ENCODE assay signal across 8 mouse cellular contexts in genomic region chrX:73718271-73718670, GRCm38 (mm10). TPM values are rescaled to one million over a fixed set of nuclear protein-coding genes. Genes with fewer than 3 reads are reported as not detected.
DNase-seq lines count a peak whose midpoint lies in the region; ATAC-seq lines count a peak whose summit lies in the region.

No protein-coding gene starts in this region.

- 0 out of 2 replicates have a peak overlapping the region, but pooled peaks have one; percentile 53 for H3K4me3 ChIP-seq in intestine, embryonic 15.5 days (replicated peaks)

- peaks cover 7% of the 10 kb centered on the region for H3K4me1 ChIP-seq in intestine, embryonic 15.5 days (replicated peaks)

- no peaks in the 10 kb centered on the region for H3K36me3 ChIP-seq in intestine, embryonic 15.5 days

- no peak for ATAC-seq in intestine, embryonic 15.5 days

- peak; percentile 16 for DNase-seq in kidney, adult 11 months
- no peak for DNase-seq in kidney, postnatal 14 days
- peak; percentile 60 for DNase-seq in adipocyte (ENCODE audit: low spot score)
- peak; percentile 29 for DNase-seq in gastrocnemius, adult 18-20 months (ENCODE audit: low spot score)
- DNase-seq in lung, postnatal 36 days, result peak; percentile 22
- no peak for DNase-seq in spleen, adult 12 weeks (ENCODE audit: low spot score)
- DNase-seq in frontal cortex, adult 2 months (ENCODE audit: extremely low spot score in 1 of 2, low spot score in 1 of 2), result no peak

- no peak overlapping the region for H3K9ac ChIP-seq in intestine, embryonic 15.5 days

- no peaks in the 10 kb centered on the region for H3K27me3 ChIP-seq in intestine, embryonic 15.5 days (replicated peaks)

- peak overlapping the region; percentile 69 for H3K4me2 ChIP-seq in intestine, embryonic 15.5 days (replicated peaks)

- WGBS in intestine, embryonic 15.5 days, result 49% methylated on average over 3 of the region's 3 CpGs

- H3K27ac ChIP-seq in intestine, embryonic 15.5 days, result no peak overlapping the region; the same call in 1 of the 2 replicates

- H3K9me3 ChIP-seq in intestine, embryonic 15.5 days, result no peaks in the 10 kb centered on the region

RNA-seq across cellular contexts. Expression of gene Abcd1, which starts 1.9 kb away (rescaled TPM):
- 10 to 100 TPM; 18.7 to 21.2 TPM for total RNA-seq in gastrocnemius, adult 18-20 months (2021)
- polyA plus RNA-seq in intestine, embryonic 15.5 days (2015; fragmentation: Nextera tagmentation; extraction: Ambion mirVana), result 18.5 and 20.2 TPM in 2 replicates
- 15.8 and 17.6 TPM in 2 replicates for polyA plus RNA-seq in frontal cortex, adult 2 months (2012; rRNA removed)

RNA-seq across cellular contexts. Expression of gene Bcap31, which starts 2.3 kb away (rescaled TPM):
- total RNA-seq in gastrocnemius, adult 18-20 months (2021), result 10 to 100 TPM; 54.2 to 63.8 TPM
- polyA plus RNA-seq in intestine, embryonic 15.5 days (2015; fragmentation: Nextera tagmentation; extraction: Ambion mirVana), result 296 and 302 TPM in 2 replicates
- 77.3 and 81.6 TPM in 2 replicates for polyA plus RNA-seq in frontal cortex, adult 2 months (2012; rRNA removed)

RNA-seq across cellular contexts. Expression of gene Plxnb3, which starts 38.6 kb away (rescaled TPM):
- under 1 TPM; 0.68 to 0.69 TPM for total RNA-seq in gastrocnemius, adult 18-20 months (2021)
- polyA plus RNA-seq in intestine, embryonic 15.5 days (2015; fragmentation: Nextera tagmentation; extraction: Ambion mirVana), result 0.38 TPM in 2 replicates
- polyA plus RNA-seq in frontal cortex, adult 2 months (2012; rRNA removed), result 11.4 and 12.2 TPM in 2 replicates

RNA-seq across cellular contexts. Expression of gene Slc6a8, which starts 45.3 kb away (rescaled TPM):
- 100 to 1,000 TPM; 108 to 141 TPM for total RNA-seq in gastrocnemius, adult 18-20 months (2021)
- 7.1 and 9.1 TPM in 2 replicates for polyA plus RNA-seq in intestine, embryonic 15.5 days (2015; fragmentation: Nextera tagmentation; extraction: Ambion mirVana)
- 116 TPM in 2 replicates for polyA plus RNA-seq in frontal cortex, adult 2 months (2012; rRNA removed)

RNA-seq across cellular contexts. Expression of gene Srpk3, which starts 55.9 kb away (rescaled TPM):
- total RNA-seq in gastrocnemius, adult 18-20 months (2021), result 10 to 100 TPM; 34.1 to 35.2 TPM
- 1.3 and 2.0 TPM in 2 replicates for polyA plus RNA-seq in intestine, embryonic 15.5 days (2015; fragmentation: Nextera tagmentation; extraction: Ambion mirVana)
- polyA plus RNA-seq in frontal cortex, adult 2 months (2012; rRNA removed), result 19.1 and 20.2 TPM in 2 replicates

Comparison
In these comparisons a context has a peak if more than half of its experiments do, and no peak if none do; other contexts are left out.
1. DNase-seq: peak in kidney, adult 11 months (single experiment), adipocyte (single experiment), gastrocnemius, adult 18-20 months (single experiment) and lung, postnatal 36 days (single experiment); none in kidney, postnatal 14 days (single experiment), spleen, adult 12 weeks (single experiment) and frontal cortex, adult 2 months (0 of 2).